Mouse (Mus musculus) lung, embryonic 14.5 days (tissue): ENCODE measurements around the gene Gm20696. TPM values are rescaled to one million over a fixed set of nuclear protein-coding genes. Genes with fewer than 3 reads are reported as not detected.

Experiments
- ATAC-seq: fragments of 200-750 bp; cut with Nextera tagmentation; 2 replicates; pipeline ENCODE4 v1.8.0; 2017; ENCODE audit warnings: mild to moderate bottlenecking, moderate TSS enrichment, moderate library complexity; ENCODE audit not compliant: insufficient read depth
- DNase-seq: peaks from one replicate; pipeline ENCODE4 v3.0.0-alpha.2; 2015
- H3K27ac ChIP-seq: fragments of 300-500 bp; sonication (generic); 2 replicates; pipeline ENCODE4 v1.5.1; 2014; ENCODE audit warnings: low read depth, mild to moderate bottlenecking, moderate library complexity
- H3K27me3 ChIP-seq: fragments of 300-500 bp; sonication (generic); 2 replicates; pipeline ENCODE4 v1.6.1; 2014; ENCODE audit warnings: low read length, control low read depth; ENCODE audit not compliant: insufficient read depth
- H3K36me3 ChIP-seq: fragments of 300-500 bp; sonication (generic); 2 replicates; pipeline ENCODE4 v1.6.1; 2014; ENCODE audit warnings: control low read depth; ENCODE audit not compliant: insufficient read depth
- H3K4me1 ChIP-seq: fragments of 300-500 bp; sonication (generic); 2 replicates; pipeline ENCODE4 v1.6.1; 2014; ENCODE audit warnings: antibody characterized with exemption, control low read depth; ENCODE audit not compliant: insufficient read depth
- H3K4me2 ChIP-seq: fragments of 300-500 bp; sonication (generic); 2 replicates; pipeline ENCODE4 v1.6.1; 2014; ENCODE audit warnings: mild to moderate bottlenecking
- H3K4me3 ChIP-seq: fragments of 300-500 bp; sonication (generic); 2 replicates; pipeline ENCODE4 v1.5.1; 2014; ENCODE audit warnings: low read depth, low read length
- H3K9ac ChIP-seq: fragments of 300-500 bp; sonication (generic); 2 replicates; pipeline ENCODE4 v1.6.1; 2014
- H3K9me3 ChIP-seq: fragments of 300-500 bp; sonication (generic); 2 replicates; pipeline ENCODE4 v1.6.1; 2016; ENCODE audit warnings: low read depth, low read length, control low read depth
- CTCF ChIP-seq: IDR thresholded peaks from 2 replicates; pipeline ENCODE4 v1.5.1; 2016; ENCODE audit warnings: antibody characterized with exemption, low read depth
- WGBS: fragments of 180-500 bp; shearing (Covaris S2); extraction: QIAGEN DNeasy Blood & Tissue Kit; methylation state at CpG from one replicate; pipeline ENCODE4 v1.1.7; 2014; 5-methylcytosine and 5-hydroxymethylcytosine counted together
- polyA plus RNA-seq: library from polyadenylated mRNA; unstranded; fragments of >200 nt; fragmentation: Nextera tagmentation; extraction: Ambion mirVana; gene quantifications from 2 replicates; pipeline ENCODE4 v1.2.1, GENCODE M21; 2014

Gene Gm20696
- polyA plus RNA-seq, 1 experiment from 2014 or later = 7.3 TPM

- no peaks in the 10 kb centered on the region for H3K9me3 ChIP-seq
- H3K4me1 ChIP-seq = no peaks in the 10 kb centered on the region
- no peaks in the 10 kb centered on the region for H3K27me3 ChIP-seq
- no peak for ATAC-seq
- 54% methylated on average over 3 of the region's 3 CpGs for WGBS
- H3K4me2 ChIP-seq = no peak overlapping the region
- no peaks in the 10 kb centered on the region for H3K36me3 ChIP-seq
- no peak overlapping the region for H3K27ac ChIP-seq
- no peak for DNase-seq
- H3K4me3 ChIP-seq = no peak overlapping the region
- no peak for TF ChIP-seq CTCF
- no peak overlapping the region for H3K9ac ChIP-seq
These were observed 394.4 kb downstream of the Gm20696 start for GRCm38 (mm10) chr6:99272174-99272573.

GRCm38 (mm10) chr6:99271741-99272140 lies 394.9 kb downstream of the Gm20696 start:
- Histone ChIP-seq H3K4me3 (no peak overlapping the region), H3K36me3 (no peaks in the 10 kb centered on the region), H3K27ac (no peak overlapping the region), H3K27me3 (no peaks in the 10 kb centered on the region), H3K9me3 (no peaks in the 10 kb centered on the region), H3K4me2 (no peak overlapping the region), H3K9ac (no peak overlapping the region), H3K4me1 (no peaks in the 10 kb centered on the region)
- TF ChIP-seq CTCF = no peak
- 76% methylated on average over 7 of the region's 7 CpGs for WGBS
- DNase-seq = no peak
- ATAC-seq = no peak

- no peaks in the 10 kb centered on the region for H3K36me3 ChIP-seq
- H3K27ac ChIP-seq = no peak overlapping the region
- H3K27me3 ChIP-seq = no peaks in the 10 kb centered on the region
- peak; percentile 50 for DNase-seq
- H3K4me3 ChIP-seq = no peak overlapping the region
- H3K9ac ChIP-seq = no peak overlapping the region
- WGBS = 62% methylated on average over 6 of the region's 6 CpGs
- no peak for ATAC-seq
- no peaks in the 10 kb centered on the region for H3K9me3 ChIP-seq
- no peak overlapping the region for H3K4me2 ChIP-seq
- no peak for TF ChIP-seq CTCF
- peaks cover 15% of the 10 kb centered on the region for H3K4me1 ChIP-seq
These were observed 396.7 kb downstream of the Gm20696 start for GRCm38 (mm10) chr6:99269921-99270320.

- no peaks in the 10 kb centered on the region for H3K9me3 ChIP-seq
- H3K4me1 ChIP-seq = peaks cover 27% of the 10 kb centered on the region
- ATAC-seq (no peak), DNase-seq (no peak)
- no peaks in the 10 kb centered on the region for H3K36me3 ChIP-seq
- H3K27ac ChIP-seq = no peak overlapping the region
- TF ChIP-seq CTCF = no peak
- H3K4me3 ChIP-seq = no peak overlapping the region
- no peaks in the 10 kb centered on the region for H3K27me3 ChIP-seq
- no peak overlapping the region for H3K9ac ChIP-seq
- no peak overlapping the region for H3K4me2 ChIP-seq
- 53% methylated on average over 20 of the region's 20 CpGs for WGBS
These were observed 398.2 kb downstream of the Gm20696 start for GRCm38 (mm10) chr6:99268171-99269061.

- H3K9me3 ChIP-seq = no peaks in the 10 kb centered on the region
- peaks cover 30% of the 10 kb centered on the region for H3K4me1 ChIP-seq
- WGBS = 25% methylated on average over 13 of the region's 13 CpGs
- DNase-seq (peak; percentile 63), ATAC-seq (peak; percentile 72)
- peak overlapping the region; percentile 24 for H3K9ac ChIP-seq
- H3K36me3 ChIP-seq = no peaks in the 10 kb centered on the region
- H3K27me3 ChIP-seq = no peaks in the 10 kb centered on the region
- H3K4me3 ChIP-seq = peak overlapping the region; percentile 22
- peak overlapping the region; percentile 90 for H3K27ac ChIP-seq
- TF ChIP-seq CTCF = no peak
- peak overlapping the region; percentile 58 for H3K4me2 ChIP-seq
These were observed 400.5 kb downstream of the Gm20696 start for GRCm38 (mm10) chr6:99265945-99266656.

- no peak overlapping the region for H3K9ac ChIP-seq
- ATAC-seq (no peak), DNase-seq (peak; percentile 47)
- H3K36me3 ChIP-seq = no peaks in the 10 kb centered on the region
- H3K4me2 ChIP-seq = peak overlapping the region; percentile 58
- H3K9me3 ChIP-seq = no peaks in the 10 kb centered on the region
- H3K4me1 ChIP-seq = peaks cover 30% of the 10 kb centered on the region
- H3K27me3 ChIP-seq = no peaks in the 10 kb centered on the region
- peak overlapping the region; percentile 90 for H3K27ac ChIP-seq
- peak; percentile 48; the same call in 1 of the 2 replicates for TF ChIP-seq CTCF
- WGBS = 22% methylated on average over 4 of the region's 4 CpGs
- peak overlapping the region; percentile 22 for H3K4me3 ChIP-seq
These were observed 401.4 kb downstream of the Gm20696 start for GRCm38 (mm10) chr6:99265173-99265572.
